Mouse (Mus musculus) adrenal gland, postnatal 4 days (tissue): ENCODE results near the gene Mdn1. TPM values are rescaled to one million over a fixed set of nuclear protein-coding genes. Genes with fewer than 3 reads are reported as not detected.

ENCODE experiments used
- DNase-seq, 2 experiments: peaks; one replicate each; pipeline ENCODE4 v3.0.0; 2021 to 2022; ENCODE audit warnings: low spot score in 2 of 2, mixed read lengths in 2 of 2
- total RNA-seq, 2 experiments: library from RNA; stranded (reverse); gene quantifications; 2 replicates each; pipeline ENCODE4 v1.2.3; 2021

Mdn1 gene
- total RNA-seq, 2 experiments from 2014 or later: 26.6 to 31.8 TPM

DNA sequence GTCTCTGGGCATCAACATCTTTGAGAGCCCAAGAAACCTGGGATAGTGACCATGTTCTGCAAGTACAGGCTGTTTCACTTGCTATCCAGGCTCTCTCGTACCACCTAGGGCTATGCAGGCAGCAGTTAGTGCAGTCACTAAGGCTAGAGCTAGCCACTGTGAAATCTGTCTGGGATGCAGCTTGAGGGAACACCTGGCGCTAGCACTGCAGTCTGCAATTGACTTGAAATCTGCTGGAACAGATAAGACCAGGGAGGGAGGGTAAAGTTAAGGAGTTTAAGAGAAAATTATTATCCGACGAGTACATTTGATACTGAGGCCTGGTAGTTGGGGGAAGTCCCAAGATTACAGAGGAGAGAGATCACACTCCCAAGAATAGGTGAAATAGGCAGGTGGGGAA, 123.1 kb downstream of the Mdn1 start:
- no peak for DNase-seq

DNA sequence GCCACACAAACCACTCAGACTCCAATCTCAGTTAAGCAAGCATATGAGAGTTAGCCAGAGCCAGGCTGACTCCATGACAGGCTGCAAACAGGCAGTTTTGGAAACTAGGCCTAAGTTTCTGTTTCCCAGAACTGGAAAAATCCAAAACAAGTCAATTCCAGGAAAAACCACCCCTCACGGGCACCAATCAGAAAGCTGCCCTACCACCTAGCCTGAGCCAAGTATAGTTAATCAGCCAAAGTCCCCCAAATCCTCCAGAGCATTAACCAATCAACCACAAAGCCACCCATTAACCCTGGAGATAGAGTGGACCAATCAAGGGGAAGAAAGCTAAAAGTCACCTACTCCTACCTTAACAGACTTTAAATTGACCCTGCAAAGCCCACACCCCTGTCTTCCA, 130.2 kb downstream of the Mdn1 start:
- DNase-seq: no peak

DNA sequence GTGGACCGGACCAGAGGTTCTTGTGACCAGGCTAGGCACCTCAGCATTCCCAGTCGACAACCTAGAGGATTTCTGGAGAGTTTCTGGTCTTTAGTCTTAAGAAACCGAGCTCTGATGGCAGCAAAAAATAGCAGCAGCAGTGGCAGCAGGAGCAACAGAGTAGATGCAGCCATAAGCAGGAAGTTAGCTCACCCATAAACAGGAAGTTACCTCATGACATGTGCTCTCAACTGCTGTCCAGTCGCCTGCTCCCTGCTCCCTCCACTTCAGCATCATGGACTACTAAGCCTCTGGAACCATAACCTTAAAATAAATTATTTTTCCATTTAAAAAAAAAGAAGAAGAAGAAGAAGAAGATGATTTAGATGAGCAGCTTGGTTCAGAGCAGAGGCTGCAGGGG, 132.1 kb downstream of the Mdn1 start:
- no peak for DNase-seq

DNA sequence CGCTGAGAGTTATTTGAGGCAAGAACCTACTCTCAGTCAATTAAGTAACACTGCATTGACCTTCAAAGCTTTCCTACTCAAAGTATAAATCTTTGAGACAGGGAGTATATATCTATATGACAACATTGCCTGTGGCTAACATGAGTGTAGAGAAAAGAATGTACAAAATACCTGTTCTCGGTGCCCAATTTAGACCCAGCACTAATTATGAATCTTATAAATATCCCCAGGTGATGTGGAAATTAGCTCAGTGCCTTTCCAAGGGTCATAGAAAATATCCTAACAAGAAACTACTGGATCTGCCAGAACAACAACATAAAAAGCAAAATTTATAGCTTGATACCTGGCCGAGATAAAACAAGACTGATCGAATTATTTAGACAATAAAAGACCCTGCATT, 142.1 kb downstream of the Mdn1 start:
- no peak for DNase-seq

DNA sequence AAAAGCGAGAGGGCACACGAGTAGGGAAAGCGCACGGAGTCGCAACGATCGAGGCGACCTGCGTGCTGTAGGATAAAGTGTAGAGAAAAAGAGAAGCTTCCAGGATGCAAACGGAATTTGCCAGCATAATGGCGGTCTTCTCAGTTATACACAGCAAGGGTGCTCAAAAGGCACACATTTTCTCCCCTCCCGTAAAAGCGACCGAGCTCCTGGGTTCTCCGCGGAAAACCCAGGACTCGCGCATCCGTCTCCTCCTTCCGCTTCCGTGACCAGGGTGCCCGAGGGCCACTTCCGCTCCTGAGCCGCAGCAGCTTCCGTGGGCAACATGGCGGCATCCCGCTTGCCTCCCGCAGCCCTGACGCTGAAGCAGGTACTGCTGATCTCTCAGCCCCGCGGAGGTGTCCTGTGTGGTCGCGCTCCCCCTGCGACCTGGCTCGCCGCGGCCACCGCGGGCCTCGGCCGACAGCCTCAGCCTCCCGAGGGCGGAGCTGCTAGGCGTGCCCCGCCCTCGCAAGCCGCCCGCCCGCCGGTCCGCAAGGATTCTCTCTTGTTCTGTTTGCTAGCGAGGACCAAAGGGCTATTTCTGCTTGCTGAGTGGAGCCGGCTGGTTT, 143.2 kb downstream of the Mdn1 start, which contains the start of gene Lyrm2:
TSS of gene Lyrm2 (plus strand) at position 288 of the 611 bp plus-strand sequence.
- DNase-seq: peak; percentile 65 to 67

DNA sequence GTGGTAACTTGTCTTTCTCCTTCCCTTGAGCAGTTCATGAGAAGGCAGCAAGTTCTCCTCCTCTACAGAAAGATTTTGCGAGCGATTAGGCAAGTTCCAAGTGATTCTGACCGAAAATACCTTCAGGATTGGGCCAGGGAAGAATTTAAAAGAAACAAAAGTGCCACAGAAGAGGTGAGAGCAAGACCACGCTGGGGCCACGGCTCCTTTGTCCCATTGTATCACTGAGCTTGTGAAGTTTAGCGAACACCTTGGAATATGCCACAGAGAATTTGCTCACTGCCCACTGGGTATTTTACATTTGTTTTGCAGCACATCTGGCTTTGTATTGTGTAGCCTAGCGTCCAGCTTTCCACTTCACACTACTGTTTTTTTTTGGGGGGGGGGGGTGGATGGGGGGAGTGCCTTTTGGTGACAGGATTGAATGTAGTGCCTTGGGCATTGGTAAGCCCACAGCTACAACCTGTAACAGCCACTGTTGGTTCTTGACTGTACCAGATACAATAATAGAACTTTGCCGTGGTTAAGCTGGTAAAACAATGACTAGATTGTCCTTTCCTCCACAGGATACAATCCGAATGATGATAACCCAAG, 143.8 kb downstream of the Mdn1 start:
- no peak for DNase-seq

DNA sequence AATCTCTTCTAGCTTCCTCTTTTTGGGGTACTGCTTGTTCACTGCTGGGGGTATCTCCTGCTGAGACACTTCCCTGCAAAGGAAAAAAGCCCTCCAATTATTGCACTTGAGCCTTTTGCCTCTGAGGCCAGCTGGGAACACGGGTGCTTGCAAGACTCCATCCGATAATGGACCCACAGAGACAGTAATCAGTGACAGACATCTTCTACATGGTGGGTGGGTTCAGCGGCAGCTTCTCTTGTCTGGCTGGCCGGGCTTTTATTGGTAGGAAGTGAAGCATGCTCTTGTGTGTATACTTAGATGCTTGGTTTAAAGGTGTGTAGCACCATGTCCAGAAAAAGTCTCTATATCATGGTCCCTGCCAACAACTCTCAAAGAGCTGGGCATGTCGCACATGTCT, 160.6 kb downstream of the Mdn1 start:
- DNase-seq: no peak

DNA sequence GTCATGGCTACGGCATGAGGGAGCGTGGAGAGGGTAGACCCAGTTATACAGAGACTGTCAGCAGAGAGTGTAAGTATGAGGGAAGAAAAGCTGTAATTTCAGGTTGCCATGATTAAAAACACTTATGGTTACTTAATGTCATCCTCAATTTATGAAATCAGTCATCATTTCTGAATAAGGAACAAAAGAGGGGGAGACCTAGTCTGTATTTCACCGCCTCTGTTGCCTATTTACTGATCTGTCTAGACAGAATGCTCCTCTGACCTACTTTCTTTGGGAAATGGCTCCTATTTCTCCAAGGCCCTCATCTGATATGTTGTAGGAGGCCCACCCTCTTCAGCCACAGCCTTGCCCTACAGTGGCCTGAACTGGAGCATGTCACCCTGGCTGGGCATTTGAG, 163.8 kb downstream of the Mdn1 start:
- no peak for DNase-seq

DNA sequence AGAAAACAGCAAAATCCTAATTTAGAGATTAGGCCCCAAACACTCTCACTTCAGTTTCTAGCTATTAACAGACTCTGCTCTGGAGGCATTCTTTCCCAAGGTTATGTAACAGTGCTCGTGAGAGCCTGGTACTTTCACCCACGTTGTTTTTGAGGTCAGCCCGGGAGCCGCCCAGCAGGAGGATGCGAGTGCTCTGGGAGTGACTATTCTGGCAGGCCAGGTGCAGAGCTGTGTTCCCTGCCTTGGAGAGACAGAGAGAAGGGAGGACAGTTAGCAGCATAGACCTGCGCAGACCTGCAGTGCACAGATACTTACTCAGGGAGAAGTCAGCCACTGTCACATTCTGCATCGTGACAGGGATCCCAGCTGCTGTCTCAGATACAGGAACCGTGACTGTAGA, 167.3 kb downstream of the Mdn1 start:
- no peak for DNase-seq

Other genes with a start within 250 kb of the Mdn1 start
- gene Gja10, start 54.4 kb upstream of the Mdn1 start, total RNA-seq: under 1 TPM in 1 of 2 experiments, not detected in 1; 0.23 TPM
- 10 to 100 TPM; 14.8 to 15.5 TPM for gene Casp8ap2, start 41.7 kb upstream of the Mdn1 start, total RNA-seq
- gene Lyrm2, start 143.1 kb downstream of the Mdn1 start, total RNA-seq: 10 to 100 TPM; 61.0 to 65.9 TPM